Mouse (Mus musculus) liver, embryonic 14.5 days (tissue): ENCODE data around the gene Ddx5. TPM values are rescaled to one million over a fixed set of nuclear protein-coding genes. Genes with fewer than 3 reads are reported as not detected.

Experiments
- ATAC-seq: fragments of 200-750 bp; cut with Nextera tagmentation; 2 replicates; pipeline ENCODE4 v1.8.0; 2017; ENCODE audit warnings: moderate number of reproducible peaks, mild to moderate bottlenecking, moderate library complexity; ENCODE audit not compliant: insufficient read depth
- DNase-seq, 3 experiments: peaks; one replicate each; pipeline ENCODE4 v3.0.0-alpha.2; 2012 to 2013; ENCODE audit warnings: low read depth in 3 of 3, low spot score in 3 of 3
- H3K27ac ChIP-seq: fragments of 300-500 bp; sonication (generic); 2 replicates; pipeline ENCODE4 v1.5.1; 2014; ENCODE audit warnings: moderate library complexity, mild to moderate bottlenecking, control low read depth, inconsistent platforms
- H3K27me3 ChIP-seq: fragments of 300-500 bp; sonication (generic); 2 replicates; pipeline ENCODE4 v1.6.1; 2014; ENCODE audit warnings: mild to moderate bottlenecking, low read length, moderate library complexity; ENCODE audit not compliant: control insufficient read depth, insufficient read depth
- H3K36me3 ChIP-seq: fragments of 300-500 bp; sonication (generic); replicated peaks from 2 replicates; pipeline ENCODE4 v1.6.1; 2014; ENCODE audit warnings: low read depth; ENCODE audit not compliant: control insufficient read depth, insufficient read depth
- H3K4me1 ChIP-seq, 2 experiments: fragments of 200-500 bp in 1 of 2; fragments of 300-500 bp in 1 of 2; sonication (generic) in 1 of 2; replicated peaks; 2 replicates each; pipeline ENCODE4 v1.6.1; 2012 to 2014; ENCODE audit warnings: antibody characterized with exemption in 1 of 2, inconsistent platforms in 1 of 2, low read length in 1 of 2; ENCODE audit not compliant: control insufficient read depth in 2 of 2, insufficient read depth in 2 of 2
- H3K4me2 ChIP-seq: fragments of 300-500 bp; sonication (generic); 2 replicates; pipeline ENCODE4 v1.6.1; 2014; ENCODE audit warnings: low read depth, mild to moderate bottlenecking, control low read depth, moderate library complexity
- H3K4me3 ChIP-seq, 2 experiments: fragments of 200-500 bp in 1 of 2; fragments of 300-500 bp in 1 of 2; sonication (generic) in 1 of 2; 2 replicates each; pipeline ENCODE4 v1.5.1; 2012 to 2014; ENCODE audit warnings: low read depth in 2 of 2, low read length in 2 of 2, mild to moderate bottlenecking in 2 of 2, control low read depth in 1 of 2, inconsistent platforms in 1 of 2, moderate library complexity in 1 of 2; ENCODE audit not compliant: insufficient read depth in 1 of 2
- H3K9ac ChIP-seq: fragments of 300-500 bp; sonication (generic); replicated peaks from 2 replicates; pipeline ENCODE4 v1.6.1; 2014; ENCODE audit warnings: mild to moderate bottlenecking, control low read depth, moderate library complexity
- H3K9me3 ChIP-seq: fragments of 300-500 bp; sonication (generic); 2 replicates; pipeline ENCODE4 v1.6.1; 2016; ENCODE audit warnings: low read length, mixed read lengths; ENCODE audit not compliant: control insufficient read depth
- CTCF ChIP-seq: IDR thresholded peaks from 2 replicates; pipeline ENCODE4 v1.5.1; 2016; ENCODE audit warnings: antibody characterized with exemption, low read depth, control low read depth
- EP300 ChIP-seq: IDR thresholded peaks from 2 replicates; pipeline ENCODE4 v1.6.1; 2016; ENCODE audit warnings: antibody characterized with exemption, low read depth
- WGBS: fragments of 180-500 bp; shearing (Covaris S2); extraction: QIAGEN DNeasy Blood & Tissue Kit; methylation state at CpG from one replicate; pipeline ENCODE4 v1.1.7; 2014; ENCODE audit not compliant: insufficient replicate concordance; 5-methylcytosine and 5-hydroxymethylcytosine counted together
- polyA plus RNA-seq, 2 experiments: library from polyadenylated mRNA; depleted of rRNA in 1 of 2; stranded (reverse) in 1 of 2; unstranded in 1 of 2; fragments of >200 nt; fragmentation: Nextera tagmentation in 1 of 2; extraction: Ambion mirVana in 1 of 2; gene quantifications; 2 replicates each; pipeline versions ENCODE4 v1.2.1 to v1.2.3; 2012 to 2014

Gene Ddx5
- polyA plus RNA-seq, 2 experiments: 122 to 138 TPM

DNA sequence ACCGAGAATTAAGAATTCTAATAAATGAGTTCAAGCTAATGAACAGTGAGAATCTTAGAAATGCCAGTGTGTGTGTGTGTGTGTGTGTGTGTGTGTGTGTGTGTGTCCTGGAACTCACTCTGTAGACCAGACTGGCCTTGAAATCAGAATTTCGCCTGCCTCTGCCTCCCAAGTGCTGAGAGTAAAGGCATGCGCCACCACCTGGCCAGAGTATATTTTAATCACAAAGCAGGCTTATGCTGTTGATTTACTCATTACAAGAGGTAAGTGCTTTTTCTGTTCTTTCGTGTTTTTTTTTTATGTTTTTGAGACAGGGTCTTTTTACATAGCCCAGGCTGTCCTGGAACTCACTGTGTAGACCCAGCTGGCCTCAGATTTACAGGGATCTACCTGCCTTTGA, 4.9 kb upstream of the Ddx5 start:
- DNase-seq (no peak), ATAC-seq (no peak)
- Histone ChIP-seq H3K4me3 (no peak overlapping the region), H3K36me3 (peaks cover 31% of the 10 kb centered on the region), H3K4me1 (no peaks in the 10 kb centered on the region), H3K9ac (no peak overlapping the region), H3K27me3 (no peaks in the 10 kb centered on the region), H3K9me3 (no peaks in the 10 kb centered on the region), H3K27ac (no peak overlapping the region), H3K4me2 (no peak overlapping the region)
- TF ChIP-seq EP300 (no peak), CTCF (peak; percentile 51)
- 63% methylated on average over 4 of the region's 4 CpGs for WGBS

DNA sequence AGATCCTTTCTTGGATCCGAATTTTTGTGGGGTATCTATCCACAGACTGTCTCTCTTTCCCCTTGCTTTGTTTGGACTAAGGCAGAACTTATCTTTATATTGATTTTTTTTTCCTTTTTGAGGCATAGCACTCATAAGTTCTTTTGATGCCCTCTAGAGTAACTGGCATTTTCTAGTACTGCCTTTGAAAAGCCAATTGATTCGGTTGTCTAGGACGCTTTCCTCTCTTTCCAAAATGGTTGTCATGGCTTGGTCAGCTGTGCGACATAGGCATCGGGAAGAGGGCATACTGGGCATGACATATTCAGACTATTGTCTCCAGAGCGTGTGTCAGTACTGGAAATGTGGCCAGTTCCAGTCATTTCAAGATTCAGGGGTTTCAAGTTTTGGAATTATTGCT, 664 bp upstream of the Ddx5 start:
- TF ChIP-seq EP300: no peak
- no peak for TF ChIP-seq CTCF
- WGBS: under 1% methylated on average over 6 of the region's 6 CpGs
- Histone ChIP-seq H3K9ac (peak overlapping the region; percentile 80), H3K4me3 (peak overlapping the region; percentile 87 to 96), H3K36me3 (peaks cover 39% of the 10 kb centered on the region), H3K27me3 (no peaks in the 10 kb centered on the region), H3K4me1 (peaks cover 2% of the 10 kb centered on the region in 2 experiments; a peak in 2 of 4 replicates), H3K27ac (peak overlapping the region; percentile 91), H3K4me2 (peak overlapping the region; percentile 80), H3K9me3 (no peaks in the 10 kb centered on the region)
- no peak for DNase-seq
- ATAC-seq: no peak

DNA sequence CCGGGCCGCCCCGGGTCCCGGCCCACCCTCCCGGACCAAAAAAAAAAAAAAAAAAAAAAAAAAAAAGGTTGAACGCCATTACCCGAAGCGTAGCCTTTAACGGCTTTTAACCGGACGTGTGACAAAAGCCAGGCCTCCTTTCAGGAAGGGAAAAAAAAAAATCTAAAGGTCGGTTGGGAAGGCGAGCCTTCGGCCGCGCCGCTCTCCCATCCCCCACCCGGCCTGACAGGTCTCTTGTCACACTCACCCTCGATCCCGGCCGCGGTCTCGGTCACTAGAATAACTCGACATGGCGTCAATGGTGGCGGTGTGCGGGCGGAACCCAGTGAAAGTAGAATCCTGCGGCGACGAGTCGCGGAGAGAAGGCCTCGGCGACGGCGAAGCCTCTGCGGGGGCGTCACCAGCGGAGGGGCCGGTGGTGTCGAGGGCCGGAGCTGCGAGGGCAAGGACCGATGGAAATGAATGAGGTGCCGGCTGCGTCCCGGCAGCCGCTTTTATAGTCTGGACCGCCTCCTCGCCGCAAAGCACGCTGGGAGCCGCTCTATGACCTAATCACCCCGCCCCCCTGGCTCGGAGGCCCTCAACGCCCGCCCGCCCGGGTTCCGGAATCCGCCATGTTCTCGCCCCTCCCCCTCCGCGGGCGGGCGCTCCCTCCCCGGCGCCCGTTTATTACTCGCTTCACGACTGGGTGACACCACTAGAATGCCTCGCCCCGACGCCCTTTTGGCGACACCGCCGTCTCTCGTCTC, 785 bp downstream of the Ddx5 start:
- peak overlapping the region; percentile 95 for H3K27ac ChIP-seq
- ATAC-seq: peak; percentile 79
- H3K36me3 ChIP-seq: peaks cover 47% of the 10 kb centered on the region
- TF ChIP-seq CTCF (no peak), EP300 (peak; percentile 57; the same call in 1 of the 2 replicates)
- no peaks in the 10 kb centered on the region for H3K27me3 ChIP-seq
- peak overlapping the region; percentile 89 for H3K4me2 ChIP-seq
- under 1% methylated on average over 78 of the region's 79 CpGs for WGBS
- peak overlapping the region; percentile 87 to 96 for H3K4me3 ChIP-seq
- peaks cover 2% of the 10 kb centered on the region in 2 experiments; a peak in 2 of 4 replicates for H3K4me1 ChIP-seq
- H3K9ac ChIP-seq: peak overlapping the region; percentile 100
- peak; percentile 92 to 94 (median 94) for DNase-seq
- H3K9me3 ChIP-seq: no peaks in the 10 kb centered on the region

DNA sequence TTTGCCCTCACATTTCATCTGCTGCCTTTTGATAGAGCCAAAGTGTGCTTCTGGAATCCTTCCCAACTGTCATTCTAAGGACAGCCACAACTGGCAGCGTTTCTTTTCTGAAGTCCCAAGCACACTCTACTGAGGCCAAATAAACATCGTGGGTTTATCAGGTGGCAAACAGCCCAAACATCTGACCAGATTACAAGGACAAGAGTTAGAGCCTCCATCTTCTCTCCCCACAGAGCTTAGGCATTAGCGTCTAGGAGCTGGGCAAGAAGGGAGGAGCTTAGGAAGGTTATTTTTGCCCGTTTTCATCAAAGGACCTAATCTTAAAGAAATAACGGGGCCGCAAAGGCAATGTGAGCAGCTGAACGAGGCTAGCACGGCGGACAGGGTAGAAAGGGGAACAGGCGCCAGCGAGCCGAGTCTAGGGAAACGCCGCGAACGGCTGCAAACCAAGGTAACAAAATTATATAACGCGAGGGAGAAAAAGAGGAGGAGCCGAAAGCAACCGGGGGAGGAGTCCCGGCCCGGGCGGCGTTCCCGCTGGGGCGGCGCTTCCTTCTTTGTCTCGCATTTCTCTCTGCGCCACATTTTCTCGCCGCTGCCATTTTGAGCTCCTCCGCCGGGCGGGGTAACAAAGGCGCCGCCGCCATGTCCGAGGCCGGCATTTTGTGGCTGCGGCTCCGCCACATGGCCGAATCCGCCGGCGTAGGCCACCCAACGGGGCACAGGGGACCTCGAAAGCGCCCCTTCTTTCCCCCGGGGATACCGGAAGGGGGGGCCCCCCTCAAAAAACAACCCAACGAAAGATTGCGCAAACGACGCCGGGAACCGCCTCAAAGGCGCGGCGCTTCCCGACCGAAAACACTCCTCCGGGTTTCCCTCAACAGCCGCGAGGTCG, 1.6 kb downstream of the Ddx5 start:
- H3K36me3 ChIP-seq: peaks cover 49% of the 10 kb centered on the region
- peaks cover 2% of the 10 kb centered on the region in 2 experiments; a peak in 2 of 4 replicates for H3K4me1 ChIP-seq
- ATAC-seq (peak; percentile 21), DNase-seq (peak; percentile 79 to 85 (median 79))
- H3K27ac ChIP-seq: peak overlapping the region; percentile 95
- H3K27me3 ChIP-seq: no peaks in the 10 kb centered on the region
- no peaks in the 10 kb centered on the region for H3K9me3 ChIP-seq
- under 1% methylated on average over 65 of the region's 65 CpGs for WGBS
- peak overlapping the region; percentile 77 to 96 for H3K4me3 ChIP-seq
- H3K9ac ChIP-seq: peak overlapping the region; percentile 100
- H3K4me2 ChIP-seq: peak overlapping the region; percentile 89
- TF ChIP-seq EP300 (no peak), CTCF (peak; percentile 2; the same call in 1 of the 2 replicates)
